Mouse (Mus musculus) left cerebral cortex, postnatal 14 days (tissue): ENCODE data around the gene Ebf4. TPM values are rescaled to one million over a fixed set of nuclear protein-coding genes. Genes with fewer than 3 reads are reported as not detected.
A peak's percentile ranks its signal among the peaks of the same experiment; 100 is the strongest.
"Not testable (repeated sequence)": the region's sequence is repeated elsewhere in the genome, so short reads cannot be mapped to it uniquely, and the experiment has no call there.

Experiments
- DNase-seq, 2 experiments: peaks; one replicate each; pipeline ENCODE4 v3.0.0; 2021 to 2022; ENCODE audit warnings: low spot score in 2 of 2, mixed read lengths in 1 of 2
- intact Hi-C: fragments of 180-260 bp; cut with DNase I; formaldehyde crosslinking; loops from one replicate; pipeline ENCODE4 v1.15.1; 2025
- total RNA-seq, 2 experiments: library from RNA; stranded (reverse); gene quantifications; 2 replicates each; pipeline ENCODE4 v1.2.3; 2021

Ebf4 gene
- total RNA-seq, 2 experiments from 2014 or later: 9.1 to 11.7 TPM

GRCm38 (mm10) chr2:130362511-130363026 is 67.6 kb downstream of the Ebf4 start:
- peak; percentile 41 to 60 for DNase-seq
- intact Hi-C loops: loop anchor here (2.0 kb wide), 1 partner anchor 72 kb away; no protein-coding TSS in a partner anchor

GRCm38 (mm10) chr2:130365211-130366094 is 70.5 kb downstream of the Ebf4 start:
- intact Hi-C loops: no loop called here
- DNase-seq: no peak

- no peak for DNase-seq
- intact Hi-C loops: no loop called here
These were observed 72.4 kb downstream of the Ebf4 start for GRCm38 (mm10) chr2:130367386-130367785.

DNA sequence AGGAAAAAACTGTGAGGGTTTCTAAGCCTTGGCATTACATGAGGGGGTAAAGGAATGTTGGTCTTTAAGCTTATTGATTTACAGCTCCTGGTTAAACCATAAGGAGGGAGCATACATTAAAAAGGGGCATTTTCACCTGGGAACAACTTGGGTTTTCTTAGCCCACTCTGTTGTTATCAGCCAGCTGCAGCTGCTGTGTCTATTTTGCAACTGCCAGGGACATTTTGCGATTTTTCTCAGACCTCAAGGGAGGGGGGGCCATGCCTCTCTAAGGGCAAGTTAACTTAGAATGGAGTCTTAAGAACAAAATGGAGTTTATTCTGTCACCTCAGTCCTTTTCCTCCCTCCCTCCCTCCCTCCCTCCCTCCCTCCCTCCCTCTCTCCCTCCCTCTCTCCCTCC is 78.1 kb downstream of the Ebf4 start:
- DNase-seq, intact Hi-C loops: not testable (repeated sequence)

DNA sequence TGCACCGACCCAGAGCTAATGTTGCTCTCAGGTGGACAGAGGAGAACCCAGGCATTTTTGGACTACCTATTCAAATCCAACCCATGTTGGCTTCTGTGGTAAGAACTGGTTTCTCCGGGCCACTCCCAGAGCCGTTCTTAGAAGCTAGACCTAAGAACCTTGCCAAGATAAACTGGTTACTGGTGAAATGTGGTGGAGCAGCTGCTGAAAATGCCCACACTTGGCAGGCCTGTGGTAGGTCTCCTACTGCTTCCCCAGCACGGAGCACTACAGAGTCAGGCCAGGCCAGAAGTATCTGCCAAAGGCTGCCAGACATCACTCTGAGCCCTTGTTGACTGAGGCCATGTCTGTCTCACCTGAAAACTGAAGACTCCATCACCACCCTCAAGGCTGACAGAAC is 80.0 kb downstream of the Ebf4 start:
- intact Hi-C loops: no loop called here
- no peak for DNase-seq

- no peak for DNase-seq
- intact Hi-C loops: no loop called here
These were observed 88.2 kb downstream of the Ebf4 start for GRCm38 (mm10) chr2:130383205-130383604.

- DNase-seq: no peak
- intact Hi-C loops: no loop called here
These were observed 88.9 kb downstream of the Ebf4 start for GRCm38 (mm10) chr2:130383895-130384294.

DNA sequence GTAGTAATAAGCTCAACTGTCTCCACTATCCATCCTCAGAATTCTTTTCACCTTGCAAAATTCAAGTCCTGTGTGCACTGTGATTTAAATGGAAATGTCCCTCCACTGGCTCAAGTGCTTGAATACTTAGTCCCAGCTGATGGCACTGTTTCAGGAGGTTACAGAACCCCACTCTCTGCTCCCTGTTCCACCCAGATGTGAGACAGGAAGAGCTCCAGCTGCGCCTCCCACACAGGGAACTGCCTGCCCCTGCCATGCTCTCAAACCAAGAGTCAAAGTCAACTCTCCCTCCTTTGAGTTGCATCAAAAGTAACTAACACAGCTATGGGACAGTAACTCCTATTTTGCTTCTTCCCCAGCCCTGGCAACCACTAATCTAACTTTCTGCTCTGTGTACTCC is 91.2 kb downstream of the Ebf4 start:
- intact Hi-C loops: no loop called here
- DNase-seq: no peak

- DNase-seq: no peak
- intact Hi-C loops: no loop called here
These were observed 93.8 kb downstream of the Ebf4 start for GRCm38 (mm10) chr2:130388796-130389195.

GRCm38 (mm10) chr2:130390993-130391625 is 96.1 kb downstream of the Ebf4 start:
- intact Hi-C loops: no loop called here
- DNase-seq: no peak

- intact Hi-C loops: no loop called here
- no peak for DNase-seq
These were observed 97.9 kb downstream of the Ebf4 start for GRCm38 (mm10) chr2:130392836-130393235.

- no peak for DNase-seq
- intact Hi-C loops: no loop called here
These were observed 100.7 kb downstream of the Ebf4 start for GRCm38 (mm10) chr2:130395696-130396095.

- intact Hi-C loops: no loop called here
- DNase-seq: no peak
These were observed 102.4 kb downstream of the Ebf4 start, which contains the start of gene Cpxm1 for GRCm38 (mm10) chr2:130397186-130397985. TSS of gene Cpxm1 (minus strand) at chr2:130397574.

GRCm38 (mm10) chr2:130398091-130398490 is 103.1 kb downstream of the Ebf4 start:
- intact Hi-C loops: no loop called here
- DNase-seq: no peak

GRCm38 (mm10) chr2:130400046-130400445 is 105.1 kb downstream of the Ebf4 start:
- intact Hi-C loops: no loop called here
- no peak for DNase-seq

DNA sequence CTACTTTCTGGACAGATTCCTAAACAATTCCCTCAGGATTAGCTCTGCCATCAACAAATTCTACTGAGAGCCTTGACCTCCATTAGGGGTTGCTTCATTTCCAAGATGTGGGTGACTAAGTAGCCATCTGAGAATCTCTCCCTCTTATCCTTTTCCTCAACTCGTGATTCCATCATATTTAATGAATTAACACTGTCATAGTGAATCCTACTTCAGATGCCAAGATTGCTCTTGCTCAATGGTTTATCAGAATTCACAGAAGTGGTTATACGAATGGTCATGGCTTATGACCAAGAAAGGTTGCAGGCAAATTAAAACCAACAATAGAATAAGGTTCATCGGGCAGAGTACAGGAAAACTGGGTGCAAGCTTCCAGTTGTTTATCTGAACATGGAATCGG is 106.9 kb downstream of the Ebf4 start:
- intact Hi-C loops: no loop called here
- DNase-seq: no peak

DNA sequence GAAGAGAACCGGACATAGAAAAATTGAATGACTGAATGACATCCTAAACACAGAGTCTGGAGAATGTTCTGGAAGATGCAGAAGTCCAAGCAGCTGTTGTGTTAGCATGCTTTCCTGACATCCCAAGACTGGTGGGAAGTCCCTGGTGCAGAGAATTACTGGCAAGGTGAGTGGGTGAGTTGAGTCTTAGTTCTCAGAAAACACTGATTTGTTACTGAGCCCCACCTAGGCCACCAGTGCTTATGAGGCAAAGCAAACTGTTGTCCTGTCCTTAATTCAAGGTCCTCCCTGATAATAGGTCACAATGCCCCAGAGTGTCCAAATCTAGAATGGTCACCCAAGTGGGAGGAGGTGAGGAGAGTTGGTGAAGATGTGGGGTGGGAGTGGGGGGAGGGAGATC is 110.0 kb downstream of the Ebf4 start, which contains the start of the genes Gm28372 and 1700020A23Rik:
TSS of gene Gm28372 (plus strand) at position 301 of the 400 bp plus-strand sequence.
TSS of gene 1700020A23Rik (plus strand) at position 321 of the 400 bp plus-strand sequence.
- no peak for DNase-seq
- intact Hi-C loops: no loop called here

GRCm38 (mm10) chr2:130406178-130406577 is 111.2 kb downstream of the Ebf4 start, which contains the start of gene Tmem239:
TSS of gene Tmem239 (plus strand) at chr2:130406478.
- DNase-seq: no peak
- intact Hi-C loops: no loop called here

GRCm38 (mm10) chr2:130408194-130408593 is 113.2 kb downstream of the Ebf4 start:
- intact Hi-C loops: no loop called here
- no peak for DNase-seq
